Mouse (Mus musculus): ENCODE measurements around the gene Col2a1. TPM values are rescaled to one million over a fixed set of nuclear protein-coding genes. Genes with fewer than 3 reads are reported as not detected.

The Col2a1 gene
- polyA plus RNA-seq, 1 experiment from 2014 or later: 0.18 TPM

DNA sequence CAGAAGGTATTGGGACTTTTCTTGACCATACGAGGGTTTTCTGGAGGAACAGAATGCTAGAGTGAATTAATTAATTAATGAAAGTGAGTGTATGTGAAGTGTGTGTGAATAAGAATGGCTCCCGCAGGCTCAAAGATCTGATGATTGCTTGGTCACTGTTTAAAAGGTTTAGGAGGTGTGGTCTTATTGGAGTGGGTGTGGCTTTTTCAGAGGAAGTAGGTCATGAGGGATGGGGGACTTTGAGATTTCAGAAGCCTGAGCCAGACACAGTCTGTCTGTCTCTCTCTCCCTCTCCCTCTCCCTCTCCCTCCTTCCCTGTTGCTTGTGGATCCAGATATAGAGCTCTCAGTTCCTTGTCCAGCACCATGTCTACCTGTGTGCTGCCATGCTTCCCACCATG lies 63.2 kb downstream of the Col2a1 start:
- no peak for DNase-seq (ENCODE audit: low spot score)
- WGBS: 83% methylated on average over 2 of the region's 2 CpGs
- Histone ChIP-seq H3K36me3 (ENCODE audit: insufficient read depth, low read length) (no peaks in the 10 kb centered on the region), H3K27me3 (replicated peaks; ENCODE audit: insufficient read depth, low read length) (no peaks in the 10 kb centered on the region), H3K9me3 (ENCODE audit: low read length) (no peaks in the 10 kb centered on the region), H3K27ac (ENCODE audit: low read length) (no peak overlapping the region), H3K4me1 (ENCODE audit: insufficient read depth, low read depth, low read length) (no peaks in the 10 kb centered on the region), H3K9ac (replicated peaks; ENCODE audit: low read depth) (no peak overlapping the region), H3K4me2 (replicated peaks; ENCODE audit: low read depth, low read length) (no peak overlapping the region), H3K4me3 (ENCODE audit: low read depth, low read length) (no peak overlapping the region)
- TF ChIP-seq CTCF (IDR thresholded peaks at IDR 0.05) (no peak), EP300 (IDR thresholded peaks at IDR 0.05) (no peak)
- ATAC-seq: no peak

DNA sequence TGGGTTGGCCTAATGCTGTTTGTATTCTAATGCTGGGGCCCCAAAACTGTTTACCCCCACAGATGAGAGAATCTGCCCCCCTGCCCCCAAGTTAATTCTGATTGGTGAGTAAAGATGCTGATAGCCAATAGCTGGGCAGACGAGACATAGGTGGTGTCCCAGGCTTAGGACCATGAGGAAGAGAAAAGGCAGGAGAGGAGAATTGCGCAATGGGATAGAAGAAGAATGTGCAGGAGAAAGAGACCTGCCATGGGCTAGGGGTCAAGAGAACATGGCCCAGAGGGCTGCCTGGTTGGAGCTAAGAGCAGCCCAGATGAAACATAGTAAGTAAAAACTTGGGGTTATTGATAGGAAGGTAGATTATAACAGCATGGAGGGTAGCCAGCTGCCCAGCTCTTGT lies 64.4 kb downstream of the Col2a1 start:
- no peaks in the 10 kb centered on the region for H3K4me1 ChIP-seq (ENCODE audit: insufficient read depth, low read depth, low read length)
- no peak overlapping the region for H3K27ac ChIP-seq (ENCODE audit: low read length)
- no peak overlapping the region for H3K9ac ChIP-seq (replicated peaks; ENCODE audit: low read depth)
- no peaks in the 10 kb centered on the region for H3K9me3 ChIP-seq (ENCODE audit: low read length)
- peak; percentile 6 for DNase-seq (ENCODE audit: low spot score)
- 75% methylated on average over 2 of the region's 2 CpGs for WGBS
- no peak overlapping the region for H3K4me3 ChIP-seq (ENCODE audit: low read depth, low read length)
- no peak overlapping the region for H3K4me2 ChIP-seq (replicated peaks; ENCODE audit: low read depth, low read length)
- no peaks in the 10 kb centered on the region for H3K27me3 ChIP-seq (replicated peaks; ENCODE audit: insufficient read depth, low read length)
- no peaks in the 10 kb centered on the region for H3K36me3 ChIP-seq (ENCODE audit: insufficient read depth, low read length)
- ATAC-seq: no peak
- TF ChIP-seq CTCF (IDR thresholded peaks at IDR 0.05) (no peak), EP300 (IDR thresholded peaks at IDR 0.05) (no peak)

DNA sequence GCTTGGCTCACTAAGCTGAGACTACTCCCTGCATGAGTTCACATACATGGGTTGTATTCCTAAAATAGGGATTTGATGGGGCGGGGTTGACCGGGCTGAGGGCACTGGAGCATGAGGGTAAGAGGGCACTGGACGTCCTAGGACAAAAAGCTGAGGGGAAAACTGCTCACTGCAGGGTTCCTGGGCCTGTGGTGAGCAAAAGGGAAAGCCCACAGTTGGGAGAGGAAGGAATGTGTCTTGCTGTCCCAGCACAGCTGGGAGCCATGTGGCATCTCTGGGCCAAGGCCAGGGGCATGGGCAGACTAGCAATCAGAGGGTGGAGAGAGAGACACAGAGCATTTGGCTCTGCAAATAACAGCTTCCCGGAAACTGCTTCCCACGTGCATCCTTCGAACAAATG lies 65.9 kb downstream of the Col2a1 start:
- TF ChIP-seq CTCF (IDR thresholded peaks at IDR 0.05): no peak
- no peak for TF ChIP-seq EP300 (IDR thresholded peaks at IDR 0.05)
- H3K27ac ChIP-seq (ENCODE audit: low read length): no peak overlapping the region
- no peak overlapping the region for H3K4me2 ChIP-seq (replicated peaks; ENCODE audit: low read depth, low read length)
- no peaks in the 10 kb centered on the region for H3K9me3 ChIP-seq (ENCODE audit: low read length)
- ATAC-seq: peak; percentile 30
- no peaks in the 10 kb centered on the region for H3K27me3 ChIP-seq (replicated peaks; ENCODE audit: insufficient read depth, low read length)
- DNase-seq (ENCODE audit: low spot score): peak; percentile 5
- H3K4me3 ChIP-seq (ENCODE audit: low read depth, low read length): no peak overlapping the region
- WGBS: 57% methylated on average over 6 of the region's 6 CpGs
- no peaks in the 10 kb centered on the region for H3K4me1 ChIP-seq (ENCODE audit: insufficient read depth, low read depth, low read length)
- no peak overlapping the region for H3K9ac ChIP-seq (replicated peaks; ENCODE audit: low read depth)
- H3K36me3 ChIP-seq (ENCODE audit: insufficient read depth, low read length): no peaks in the 10 kb centered on the region

DNA sequence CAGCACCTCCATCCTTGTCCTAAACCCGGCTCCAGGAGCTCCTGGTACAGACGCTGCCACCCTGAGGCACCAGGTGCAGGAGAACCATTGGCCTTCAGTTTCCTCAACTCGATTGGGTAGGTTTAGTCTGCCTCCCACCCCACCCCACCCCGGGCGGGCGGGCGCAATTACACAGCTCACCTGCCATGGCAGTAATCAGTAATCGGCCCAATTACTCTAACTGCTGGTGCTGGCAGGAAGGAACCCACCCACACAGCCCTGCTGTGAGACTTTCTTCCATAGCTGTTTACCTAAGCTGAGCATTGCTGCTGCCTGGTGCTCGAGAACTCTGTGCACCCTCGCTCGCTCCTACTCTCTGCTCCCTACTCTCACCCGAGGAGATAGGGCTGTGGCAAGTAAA lies 72.1 kb downstream of the Col2a1 start:
- no peak overlapping the region for H3K9ac ChIP-seq (replicated peaks; ENCODE audit: low read depth)
- no peaks in the 10 kb centered on the region for H3K4me1 ChIP-seq (ENCODE audit: insufficient read depth, low read depth, low read length)
- no peaks in the 10 kb centered on the region for H3K27me3 ChIP-seq (replicated peaks; ENCODE audit: insufficient read depth, low read length)
- no peak overlapping the region for H3K4me2 ChIP-seq (replicated peaks; ENCODE audit: low read depth, low read length)
- H3K9me3 ChIP-seq (ENCODE audit: low read length): no peaks in the 10 kb centered on the region
- no peak for TF ChIP-seq CTCF (IDR thresholded peaks at IDR 0.05)
- no peak for TF ChIP-seq EP300 (IDR thresholded peaks at IDR 0.05)
- ATAC-seq: no peak
- no peak overlapping the region for H3K27ac ChIP-seq (ENCODE audit: low read length)
- DNase-seq (ENCODE audit: low spot score): no peak
- H3K4me3 ChIP-seq (ENCODE audit: low read depth, low read length): no peak overlapping the region
- no peaks in the 10 kb centered on the region for H3K36me3 ChIP-seq (ENCODE audit: insufficient read depth, low read length)
- 75% methylated on average over 12 of the region's 12 CpGs for WGBS

DNA sequence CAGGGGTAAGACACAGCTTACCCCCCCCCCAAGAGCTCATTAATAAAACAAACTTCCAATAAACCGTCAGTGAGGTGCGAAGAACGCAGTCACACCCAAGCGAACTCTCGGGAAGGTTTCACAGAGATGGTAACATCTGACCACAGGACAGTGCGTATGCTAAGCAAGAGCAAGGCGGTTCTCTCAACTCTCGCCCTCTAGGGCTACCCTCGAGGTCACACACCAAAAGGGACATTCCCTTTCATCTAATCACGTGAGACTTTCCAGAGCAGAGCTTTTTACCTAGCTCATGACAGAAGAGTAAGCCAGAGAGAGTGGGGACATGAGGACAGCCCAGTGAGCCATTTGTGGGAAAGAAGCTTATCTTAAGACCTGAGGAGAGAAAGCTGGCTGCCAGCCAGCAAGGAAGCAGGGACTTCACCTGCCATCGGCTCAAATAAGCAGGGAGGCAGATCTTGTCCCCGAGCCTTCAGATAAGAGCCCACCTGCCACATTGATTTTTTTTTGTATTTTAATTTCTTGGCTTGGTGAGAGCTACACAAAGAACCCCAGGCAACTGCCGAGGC lies 75.2 kb downstream of the Col2a1 start:
- Histone ChIP-seq H3K9ac (replicated peaks; ENCODE audit: low read depth) (no peak overlapping the region), H3K27me3 (replicated peaks; ENCODE audit: insufficient read depth, low read length) (no peaks in the 10 kb centered on the region), H3K9me3 (ENCODE audit: low read length) (no peaks in the 10 kb centered on the region), H3K36me3 (ENCODE audit: insufficient read depth, low read length) (no peaks in the 10 kb centered on the region), H3K4me2 (replicated peaks; ENCODE audit: low read depth, low read length) (no peak overlapping the region), H3K27ac (ENCODE audit: low read length) (no peak overlapping the region), H3K4me3 (ENCODE audit: low read depth, low read length) (no peak overlapping the region), H3K4me1 (ENCODE audit: insufficient read depth, low read depth, low read length) (no peaks in the 10 kb centered on the region)
- peak; percentile 40 for DNase-seq (ENCODE audit: low spot score)
- ATAC-seq: peak; percentile 23; the same call in 1 of the 2 replicates
- TF ChIP-seq EP300 (IDR thresholded peaks at IDR 0.05) (no peak), CTCF (IDR thresholded peaks at IDR 0.05) (no peak)
- WGBS: 29% methylated on average over 13 of the region's 13 CpGs

DNA sequence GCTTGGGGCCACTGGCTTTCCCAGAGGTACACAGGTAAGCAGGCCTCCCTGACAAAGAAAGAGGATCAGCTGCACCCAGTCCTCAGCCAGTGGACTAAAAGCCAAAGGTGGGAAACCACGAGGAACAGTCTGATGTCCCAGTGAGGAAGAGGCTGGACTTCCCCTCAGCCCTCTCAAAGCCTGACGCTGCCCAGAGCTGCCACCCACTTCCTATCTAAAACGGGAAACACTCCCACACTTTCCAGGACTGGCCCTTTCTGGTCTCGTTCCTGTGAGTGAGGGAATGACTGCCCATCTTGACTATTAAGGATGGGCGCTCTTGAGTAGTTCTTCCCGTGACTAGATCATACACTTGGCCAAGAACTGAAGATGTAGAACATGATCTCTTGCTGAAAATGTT lies 76.7 kb downstream of the Col2a1 start:
- H3K27me3 ChIP-seq (replicated peaks; ENCODE audit: insufficient read depth, low read length): no peaks in the 10 kb centered on the region
- no peak overlapping the region for H3K4me2 ChIP-seq (replicated peaks; ENCODE audit: low read depth, low read length)
- H3K36me3 ChIP-seq (ENCODE audit: insufficient read depth, low read length): no peaks in the 10 kb centered on the region
- DNase-seq (ENCODE audit: low spot score): peak; percentile 6
- H3K9me3 ChIP-seq (ENCODE audit: low read length): no peaks in the 10 kb centered on the region
- no peak overlapping the region for H3K9ac ChIP-seq (replicated peaks; ENCODE audit: low read depth)
- no peak for TF ChIP-seq EP300 (IDR thresholded peaks at IDR 0.05)
- no peak for TF ChIP-seq CTCF (IDR thresholded peaks at IDR 0.05)
- no peak for ATAC-seq
- no peaks in the 10 kb centered on the region for H3K4me1 ChIP-seq (ENCODE audit: insufficient read depth, low read depth, low read length)
- 47% methylated on average over 6 of the region's 6 CpGs for WGBS
- H3K27ac ChIP-seq (ENCODE audit: low read length): no peak overlapping the region
- no peak overlapping the region for H3K4me3 ChIP-seq (ENCODE audit: low read depth, low read length)

DNA sequence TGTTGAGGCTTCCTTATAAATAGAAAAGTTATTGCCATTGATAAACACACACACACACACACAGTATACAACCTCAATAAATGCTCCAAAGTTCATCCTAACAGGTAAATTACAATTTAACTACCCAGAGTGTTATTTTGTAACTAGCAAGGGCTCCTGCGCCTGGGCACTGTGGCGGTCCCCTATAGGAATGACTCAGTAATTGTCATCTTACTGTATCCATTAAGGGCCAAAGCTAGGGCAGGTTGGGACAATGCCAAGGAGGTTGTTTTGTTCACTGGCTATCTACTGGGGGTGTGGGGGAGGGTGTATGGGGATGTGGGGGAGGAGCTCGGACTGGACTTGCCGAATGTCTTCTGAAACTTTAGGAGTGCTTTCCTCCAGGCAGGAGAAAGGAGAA lies 77.5 kb downstream of the Col2a1 start:
- no peak for ATAC-seq
- DNase-seq (ENCODE audit: low spot score): no peak
- H3K27ac ChIP-seq (ENCODE audit: low read length): no peak overlapping the region
- no peaks in the 10 kb centered on the region for H3K36me3 ChIP-seq (ENCODE audit: insufficient read depth, low read length)
- no peak for TF ChIP-seq EP300 (IDR thresholded peaks at IDR 0.05)
- TF ChIP-seq CTCF (IDR thresholded peaks at IDR 0.05): no peak
- H3K4me1 ChIP-seq (ENCODE audit: insufficient read depth, low read depth, low read length): no peaks in the 10 kb centered on the region
- no peak overlapping the region for H3K4me3 ChIP-seq (ENCODE audit: low read depth, low read length)
- no peak overlapping the region for H3K4me2 ChIP-seq (replicated peaks; ENCODE audit: low read depth, low read length)
- no peaks in the 10 kb centered on the region for H3K27me3 ChIP-seq (replicated peaks; ENCODE audit: insufficient read depth, low read length)
- no peak overlapping the region for H3K9ac ChIP-seq (replicated peaks; ENCODE audit: low read depth)
- no peaks in the 10 kb centered on the region for H3K9me3 ChIP-seq (ENCODE audit: low read length)
- WGBS: 43% methylated on average over 4 of the region's 4 CpGs

Other genes starting within 250 kb of the Col2a1 start
- 18.7 and 25.5 TPM in 2 replicates for gene Rapgef3, start 236.7 kb downstream of the Col2a1 start, polyA plus RNA-seq (2015; fragmentation: Nextera tagmentation; extraction: Ambion mirVana)
- 69.5 and 75.7 TPM in 2 replicates for gene Slc48a1, start 226.2 kb downstream of the Col2a1 start, polyA plus RNA-seq (2015; fragmentation: Nextera tagmentation; extraction: Ambion mirVana)
- 43.2 and 52.1 TPM in 2 replicates for gene Hdac7, start 160.2 kb downstream of the Col2a1 start, polyA plus RNA-seq (2015; fragmentation: Nextera tagmentation; extraction: Ambion mirVana)
- gene Vdr, start 94.1 kb downstream of the Col2a1 start, polyA plus RNA-seq (2015; fragmentation: Nextera tagmentation; extraction: Ambion mirVana): 2.6 TPM in 2 replicates
- gene Tmem106c, start 40.5 kb downstream of the Col2a1 start, polyA plus RNA-seq (2015; fragmentation: Nextera tagmentation; extraction: Ambion mirVana): 30.3 and 36.7 TPM in 2 replicates
- gene Pfkm, start 87.9 kb upstream of the Col2a1 start, polyA plus RNA-seq (2015; fragmentation: Nextera tagmentation; extraction: Ambion mirVana): 12.8 and 15.5 TPM in 2 replicates
- 9.2 and 10.2 TPM in 2 replicates for gene Senp1, start 89.0 kb upstream of the Col2a1 start, polyA plus RNA-seq (2015; fragmentation: Nextera tagmentation; extraction: Ambion mirVana)
- gene Asb8, start 160.9 kb upstream of the Col2a1 start, polyA plus RNA-seq (2015; fragmentation: Nextera tagmentation; extraction: Ambion mirVana): 40.3 and 42.3 TPM in 2 replicates
- 0.04 and 0.07 TPM in 2 replicates for gene Ccdc184, start 162.5 kb upstream of the Col2a1 start, polyA plus RNA-seq (2015; fragmentation: Nextera tagmentation; extraction: Ambion mirVana)
- not detected in 2 replicates for gene Olfr288, start 190.8 kb upstream of the Col2a1 start, polyA plus RNA-seq (2015; fragmentation: Nextera tagmentation; extraction: Ambion mirVana)
- gene Gm44579, start 216.3 kb upstream of the Col2a1 start, polyA plus RNA-seq (2015; fragmentation: Nextera tagmentation; extraction: Ambion mirVana): not detected in 2 replicates
- gene Olfr287, start 216.4 kb upstream of the Col2a1 start, polyA plus RNA-seq (2015; fragmentation: Nextera tagmentation; extraction: Ambion mirVana): not detected in 2 replicates
- gene Olfr286, start 229.8 kb upstream of the Col2a1 start, polyA plus RNA-seq (2015; fragmentation: Nextera tagmentation; extraction: Ambion mirVana): not detected in 2 replicates